Mouse (Mus musculus) cerebellum, adult 9-11 months (tissue): ENCODE measurements around the gene Iqcc.

Source experiments
- DNase-seq: peaks from one replicate; pipeline ENCODE4 v3.0.0; 2022

Gene Iqcc

DNA sequence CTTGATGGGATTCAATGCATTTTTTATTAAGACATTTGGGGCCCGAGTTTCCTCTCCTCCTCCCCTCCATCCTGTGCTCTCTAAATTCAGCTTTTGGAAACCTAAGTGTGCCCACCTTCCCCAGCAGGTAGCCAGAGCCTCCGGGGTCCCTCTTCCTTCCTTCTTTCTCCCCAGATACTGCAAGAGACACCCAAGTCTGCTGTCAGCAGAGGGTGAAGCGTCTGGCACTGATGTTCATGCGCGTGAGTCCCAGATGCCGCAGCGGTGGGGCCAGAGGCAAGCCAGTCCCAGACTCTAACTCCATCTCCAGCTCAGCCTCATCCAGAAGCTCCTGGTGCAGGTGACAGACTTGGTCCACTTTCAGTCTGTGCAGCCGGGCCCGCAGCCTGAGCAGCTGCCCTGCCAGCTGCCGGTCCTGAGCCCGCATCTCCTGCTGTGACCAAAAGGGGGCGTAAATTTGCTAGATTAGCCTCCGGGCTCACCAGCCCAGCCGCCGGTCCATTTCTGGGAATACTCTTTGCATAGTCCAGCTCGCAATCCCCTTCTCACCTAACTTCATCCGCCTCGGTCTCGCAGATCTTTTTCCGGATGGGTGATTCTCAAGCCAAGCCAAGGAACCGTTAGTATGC, 41.9 kb downstream of the Iqcc start:
- no peak for DNase-seq

DNA sequence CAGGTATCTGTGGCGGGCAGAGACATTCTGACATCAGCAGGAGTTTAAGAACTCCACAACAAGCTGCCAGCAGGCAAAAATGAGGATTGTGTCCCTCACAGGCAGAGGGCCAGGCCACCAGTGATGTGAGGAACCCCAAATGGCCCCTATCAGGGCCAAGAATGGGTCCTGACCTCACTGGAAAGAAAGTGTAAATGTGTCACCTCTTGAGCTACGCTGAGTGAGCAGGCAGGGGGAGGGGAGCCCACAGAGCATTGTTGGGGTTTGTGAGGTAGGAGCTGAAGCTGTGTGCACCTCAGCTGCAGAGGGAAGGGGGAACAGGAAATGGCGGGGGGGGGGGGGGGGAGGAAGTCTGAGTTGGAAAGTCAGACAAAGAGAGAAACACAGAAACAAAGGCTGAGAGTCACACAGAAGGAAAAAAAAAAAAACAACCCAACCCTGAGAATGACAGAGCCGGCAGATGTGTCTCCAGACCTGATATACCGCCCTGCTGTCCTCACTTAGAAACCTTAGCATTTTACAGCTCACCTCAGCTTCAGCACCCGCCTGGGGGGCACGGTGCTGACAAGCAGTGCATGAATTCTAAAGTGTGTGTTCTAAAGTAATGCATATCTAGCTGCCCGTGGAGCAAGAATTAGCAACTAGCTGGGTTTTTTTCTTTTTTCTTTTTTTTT, 43.6 kb downstream of the Iqcc start:
- no peak for DNase-seq

GRCm38 (mm10) chr4:129573430-129573829, 45.5 kb downstream of the Iqcc start, which contains the start of gene Lck:
Lck (minus strand) TSS chr4:129573641.
- DNase-seq: no peak

DNA sequence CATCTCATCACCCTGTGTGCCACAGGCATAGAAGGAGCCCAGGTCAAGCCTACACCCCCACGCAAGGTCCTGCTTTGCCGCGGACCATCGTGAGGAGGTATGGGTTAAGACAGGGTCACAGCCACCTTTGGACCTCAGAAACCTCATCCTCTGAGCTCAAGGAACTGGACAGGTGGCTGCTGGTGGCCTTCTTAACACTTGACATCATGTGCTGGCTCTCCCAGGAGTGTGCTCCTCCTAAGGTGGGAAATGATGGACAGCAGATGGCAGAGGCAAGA, 45.9 kb downstream of the Iqcc start:
- DNase-seq: no peak

GRCm38 (mm10) chr4:129572236-129573092, 46.4 kb downstream of the Iqcc start:
- no peak for DNase-seq

- no peak for DNase-seq
Observed at GRCm38 (mm10) chr4:129571551-129572084, 47.3 kb downstream of the Iqcc start.

DNA sequence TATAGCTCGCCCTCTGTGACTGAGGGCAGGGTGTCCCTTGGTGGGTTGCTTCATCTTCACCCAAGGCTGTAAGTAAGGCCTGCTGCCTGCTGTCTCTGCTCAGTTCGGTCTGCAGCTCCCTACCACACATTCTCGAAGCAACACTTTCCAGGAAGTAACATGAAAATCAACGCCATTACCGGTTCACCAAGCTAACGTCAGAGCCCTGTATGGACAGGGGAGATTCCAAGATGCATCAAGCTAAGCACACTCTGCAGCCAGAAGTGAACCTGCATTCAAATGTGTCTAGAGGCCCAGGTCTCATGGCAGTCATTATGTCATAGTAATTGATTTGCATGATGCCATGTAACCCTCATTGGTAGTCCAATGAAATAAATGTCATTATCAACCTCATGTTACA, 48.9 kb downstream of the Iqcc start:
- no peak for DNase-seq

- no peak for DNase-seq
Observed at GRCm38 (mm10) chr4:129568366-129568765, 50.5 kb downstream of the Iqcc start.

DNA sequence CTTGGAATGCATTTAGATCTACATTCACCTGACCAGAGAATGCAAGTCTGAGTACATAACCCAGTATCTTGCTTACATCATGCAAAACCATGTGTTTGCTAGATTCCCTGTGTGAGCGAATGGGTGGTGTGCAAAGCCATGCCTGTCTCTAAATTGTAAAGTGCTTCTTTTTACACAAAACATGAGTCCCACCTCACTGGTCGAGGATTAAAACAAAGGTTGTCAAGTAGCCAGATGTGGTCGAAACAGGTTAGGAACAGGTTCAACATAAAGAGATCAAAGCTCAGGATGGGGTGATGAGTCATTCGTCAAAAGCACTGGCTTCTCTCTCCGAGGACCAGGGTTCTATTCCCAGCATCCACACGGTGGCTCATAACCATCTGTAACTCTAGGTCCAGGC, 53.8 kb downstream of the Iqcc start:
- no peak for DNase-seq
